Mouse (Mus musculus): Measurements from ENCODE around the gene Ercc5. TPM values are rescaled to one million over a fixed set of nuclear protein-coding genes. Genes with fewer than 3 reads are reported as not detected.

The Ercc5 gene
- polyA plus RNA-seq, 1 experiment from 2014 or later = 39.5 TPM

GRCm38 (mm10) chr1:44214443-44214842 lies 66.9 kb downstream of the Ercc5 start:
- H3K9ac ChIP-seq (ENCODE audit: low read length) = no peak overlapping the region
- 49% methylated on average over 2 of the region's 2 CpGs for WGBS

GRCm38 (mm10) chr1:44216352-44217116 lies 69.0 kb downstream of the Ercc5 start:
- Histone ChIP-seq H3K4me1 (ENCODE audit: control insufficient read depth, insufficient read depth, low read length) (no peaks in the 10 kb centered on the region), H3K9ac (ENCODE audit: low read length) (no peak overlapping the region), H3K4me2 (ENCODE audit: low read depth) (no peak overlapping the region), H3K4me3 (ENCODE audit: low read depth, low read length) (no peak overlapping the region), H3K9me3 (ENCODE audit: control insufficient read depth, low read length) (no peaks in the 10 kb centered on the region), H3K36me3 (ENCODE audit: control insufficient read depth, insufficient read depth, low read length) (no peaks in the 10 kb centered on the region), H3K27ac (ENCODE audit: low read depth, low read length) (no peak overlapping the region), H3K27me3 (ENCODE audit: control insufficient read depth, insufficient read depth, low read length) (no peaks in the 10 kb centered on the region)
- no peak for DNase-seq (ENCODE audit: low spot score)
- no peak for ATAC-seq (ENCODE audit: insufficient read depth, low FRiP score, low TSS enrichment)
- WGBS = 83% methylated on average over 2 of the region's 2 CpGs

More at GRCm38 (mm10) chr1:44214443-44214842, 66.9 kb downstream of the Ercc5 start:
- no peaks in the 10 kb centered on the region for H3K36me3 ChIP-seq (ENCODE audit: control insufficient read depth, insufficient read depth, low read length)
- H3K27me3 ChIP-seq (ENCODE audit: control insufficient read depth, insufficient read depth, low read length) = no peaks in the 10 kb centered on the region
- no peaks in the 10 kb centered on the region for H3K9me3 ChIP-seq (ENCODE audit: control insufficient read depth, low read length)
- H3K4me1 ChIP-seq (ENCODE audit: control insufficient read depth, insufficient read depth, low read length) = no peaks in the 10 kb centered on the region
- DNase-seq (ENCODE audit: low spot score) (no peak), ATAC-seq (ENCODE audit: insufficient read depth, low FRiP score, low TSS enrichment) (no peak)
- H3K27ac ChIP-seq (ENCODE audit: low read depth, low read length) = no peak overlapping the region
- H3K4me3 ChIP-seq (ENCODE audit: low read depth, low read length) = no peak overlapping the region
- H3K4me2 ChIP-seq (ENCODE audit: low read depth) = no peak overlapping the region

GRCm38 (mm10) chr1:44217118-44217517 lies 69.6 kb downstream of the Ercc5 start:
- Histone ChIP-seq H3K4me1 (ENCODE audit: control insufficient read depth, insufficient read depth, low read length) (no peaks in the 10 kb centered on the region), H3K4me2 (ENCODE audit: low read depth) (no peak overlapping the region), H3K9me3 (ENCODE audit: control insufficient read depth, low read length) (no peaks in the 10 kb centered on the region), H3K36me3 (ENCODE audit: control insufficient read depth, insufficient read depth, low read length) (no peaks in the 10 kb centered on the region), H3K4me3 (ENCODE audit: low read depth, low read length) (no peak overlapping the region), H3K27ac (ENCODE audit: low read depth, low read length) (no peak overlapping the region), H3K9ac (ENCODE audit: low read length) (no peak overlapping the region), H3K27me3 (ENCODE audit: control insufficient read depth, insufficient read depth, low read length) (no peaks in the 10 kb centered on the region)
- WGBS = 79% methylated on average over 2 of the region's 2 CpGs
- DNase-seq (ENCODE audit: low spot score) = no peak
- ATAC-seq (ENCODE audit: insufficient read depth, low FRiP score, low TSS enrichment) = no peak

GRCm38 (mm10) chr1:44218876-44219275 lies 71.3 kb downstream of the Ercc5 start, which contains the start of gene Mettl21e:
TSS of gene Mettl21e (minus strand) at chr1:44218961.
- Histone ChIP-seq H3K27me3 (ENCODE audit: control insufficient read depth, insufficient read depth, low read length) (no peaks in the 10 kb centered on the region), H3K4me3 (ENCODE audit: low read depth, low read length) (no peak within 1 kb of the TSS), H3K4me1 (ENCODE audit: control insufficient read depth, insufficient read depth, low read length) (no peaks in the 10 kb centered on the region), H3K27ac (ENCODE audit: low read depth, low read length) (no peak within 1 kb of the TSS), H3K9me3 (ENCODE audit: control insufficient read depth, low read length) (no peaks in the 10 kb centered on the region), H3K36me3 (ENCODE audit: control insufficient read depth, insufficient read depth, low read length) (no peaks in the 10 kb centered on the region), H3K4me2 (ENCODE audit: low read depth) (no peak within 1 kb of the TSS), H3K9ac (ENCODE audit: low read length) (no peak within 1 kb of the TSS)
- DNase-seq (ENCODE audit: low spot score) = no peak
- WGBS = 88% methylated on average over 1 of the region's 1 CpGs
- ATAC-seq (ENCODE audit: insufficient read depth, low FRiP score, low TSS enrichment) = no peak

- no peak overlapping the region for H3K27ac ChIP-seq (ENCODE audit: low read depth, low read length)
- no peaks in the 10 kb centered on the region for H3K36me3 ChIP-seq (ENCODE audit: control insufficient read depth, insufficient read depth, low read length)
- H3K9ac ChIP-seq (ENCODE audit: low read length) = no peak overlapping the region
- H3K9me3 ChIP-seq (ENCODE audit: control insufficient read depth, low read length) = no peaks in the 10 kb centered on the region
- DNase-seq (ENCODE audit: low spot score) (peak; percentile 42), ATAC-seq (ENCODE audit: insufficient read depth, low FRiP score, low TSS enrichment) (peak; percentile 74; the same call in 1 of the 2 replicates)
- no peak overlapping the region for H3K4me2 ChIP-seq (ENCODE audit: low read depth)
- H3K4me1 ChIP-seq (ENCODE audit: control insufficient read depth, insufficient read depth, low read length) = no peaks in the 10 kb centered on the region
- no peaks in the 10 kb centered on the region for H3K27me3 ChIP-seq (ENCODE audit: control insufficient read depth, insufficient read depth, low read length)
- no peak overlapping the region for H3K4me3 ChIP-seq (ENCODE audit: low read depth, low read length)
- 61% methylated on average over 2 of the region's 2 CpGs for WGBS
Measured at GRCm38 (mm10) chr1:44229044-44229443, 81.5 kb downstream of the Ercc5 start.

Other genes with a start within 250 kb of the Ercc5 start
- gene Tpp2, start 214.1 kb upstream of the Ercc5 start, polyA plus RNA-seq (2014; fragmentation: Nextera tagmentation; extraction: Ambion mirVana) = 69.2 and 69.6 TPM in 2 replicates
- gene Mettl21c, start 127.7 kb upstream of the Ercc5 start, polyA plus RNA-seq (2014; fragmentation: Nextera tagmentation; extraction: Ambion mirVana) = 0.54 and 0.69 TPM in 2 replicates
- 0.16 and 0.18 TPM in 2 replicates for gene Gm8251, start 85.8 kb upstream of the Ercc5 start, polyA plus RNA-seq (2014; fragmentation: Nextera tagmentation; extraction: Ambion mirVana)
- 93.6 and 106 TPM in 2 replicates for gene Tex30, start 45.3 kb upstream of the Ercc5 start, polyA plus RNA-seq (2014; fragmentation: Nextera tagmentation; extraction: Ambion mirVana)
- 59.1 and 60.3 TPM in 2 replicates for gene Kdelc1, start 28.9 kb upstream of the Ercc5 start, polyA plus RNA-seq (2014; fragmentation: Nextera tagmentation; extraction: Ambion mirVana)
- gene Bivm, start 28.8 kb upstream of the Ercc5 start, polyA plus RNA-seq (2014; fragmentation: Nextera tagmentation; extraction: Ambion mirVana) = 31.1 and 31.2 TPM in 2 replicates
- not detected in 2 replicates for gene Mettl21e, start 71.2 kb downstream of the Ercc5 start, polyA plus RNA-seq (2014; fragmentation: Nextera tagmentation; extraction: Ambion mirVana)